Mouse (Mus musculus): ENCODE measurements around the gene Rel.

Gene Rel

GRCm38 (mm10) chr11:23734749-23735286 is 36.0 kb downstream of the Rel start:
- Histone ChIP-seq H3K4me1 (replicated peaks; ENCODE audit: low read depth, low read length) (peaks cover 10% of the 10 kb centered on the region), H3K4me3 (replicated peaks; ENCODE audit: low read length) (no peak overlapping the region), H3K9me3 (ENCODE audit: low read length) (no peaks in the 10 kb centered on the region), H3K27me3 (ENCODE audit: insufficient read depth, low read length) (no peaks in the 10 kb centered on the region), H3K36me3 (ENCODE audit: insufficient read depth, low read length) (peaks cover 18% of the 10 kb centered on the region)
- no peak for TF ChIP-seq NANOG (IDR thresholded peaks at IDR 0.05; ENCODE audit: borderline replicate concordance, low read length)

GRCm38 (mm10) chr11:23732840-23733239 is 37.9 kb downstream of the Rel start:
- H3K4me1 ChIP-seq (replicated peaks; ENCODE audit: low read depth, low read length) = peaks cover under 1% of the 10 kb centered on the region; the same call in 1 of the 2 replicates
- no peaks in the 10 kb centered on the region for H3K27me3 ChIP-seq (ENCODE audit: insufficient read depth, low read length)
- H3K36me3 ChIP-seq (ENCODE audit: insufficient read depth, low read length) = peaks cover 35% of the 10 kb centered on the region
- H3K4me3 ChIP-seq (replicated peaks; ENCODE audit: low read length) = no peak overlapping the region
- H3K9me3 ChIP-seq (ENCODE audit: low read length) = no peaks in the 10 kb centered on the region
- TF ChIP-seq NANOG (IDR thresholded peaks at IDR 0.05; ENCODE audit: borderline replicate concordance, low read length) (no peak), CTCF (conservative IDR thresholded peaks at IDR 0.05; ENCODE audit: low read length) (no peak), POU5F1 (IDR thresholded peaks at IDR 0.05; ENCODE audit: borderline replicate concordance, low read length) (no peak)

DNA sequence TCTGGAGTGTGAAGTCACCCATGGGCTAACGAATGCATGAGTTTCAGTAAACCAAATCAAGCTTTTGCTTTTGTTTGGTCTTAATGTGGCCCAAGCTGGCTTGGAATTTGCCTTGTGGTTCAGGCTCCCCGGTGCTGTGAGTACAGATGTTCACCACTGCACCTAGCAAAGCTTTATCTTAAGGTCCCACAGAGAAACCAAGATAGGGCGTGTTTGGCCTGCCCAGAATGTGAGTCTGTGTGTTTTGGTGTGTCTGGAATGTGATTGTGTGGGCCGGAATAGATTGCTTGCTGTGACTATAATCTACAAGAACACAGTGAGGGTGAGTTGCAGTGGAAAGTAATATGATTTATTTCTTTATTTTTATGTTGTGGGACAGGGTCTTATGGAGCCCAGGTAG is 40.6 kb downstream of the Rel start:
- Histone ChIP-seq H3K4me1 (replicated peaks; ENCODE audit: low read depth, low read length) (no peaks in the 10 kb centered on the region), H3K27me3 (ENCODE audit: insufficient read depth, low read length) (no peaks in the 10 kb centered on the region), H3K36me3 (ENCODE audit: insufficient read depth, low read length) (peaks cover 63% of the 10 kb centered on the region), H3K9me3 (ENCODE audit: low read length) (no peaks in the 10 kb centered on the region), H3K4me3 (replicated peaks; ENCODE audit: low read length) (no peak overlapping the region)
- TF ChIP-seq POU5F1 (IDR thresholded peaks at IDR 0.05; ENCODE audit: borderline replicate concordance, low read length) (no peak), NANOG (IDR thresholded peaks at IDR 0.05; ENCODE audit: borderline replicate concordance, low read length) (no peak), CTCF (conservative IDR thresholded peaks at IDR 0.05; ENCODE audit: low read length) (no peak)

DNA sequence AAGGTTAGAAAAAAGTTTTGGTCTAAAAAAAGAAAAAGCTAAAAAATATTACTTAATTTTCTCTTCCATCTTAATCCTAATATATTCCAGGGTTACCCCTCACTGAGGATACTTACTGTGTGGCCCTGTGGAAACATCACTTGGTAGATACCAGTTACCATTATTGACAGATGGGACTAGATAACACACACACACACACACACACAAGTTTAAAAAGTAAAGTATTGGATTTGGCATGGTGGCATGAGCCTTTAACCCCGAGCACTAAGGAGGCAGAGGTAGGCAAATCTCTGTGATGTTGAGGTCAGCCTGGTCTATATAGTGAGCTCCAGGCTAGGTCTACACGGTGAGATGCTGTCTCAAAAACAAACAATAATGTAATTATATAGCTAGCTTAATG is 42.6 kb downstream of the Rel start:
- TF ChIP-seq NANOG (IDR thresholded peaks at IDR 0.05; ENCODE audit: borderline replicate concordance, low read length) (no peak), POU5F1 (IDR thresholded peaks at IDR 0.05; ENCODE audit: borderline replicate concordance, low read length) (no peak), CTCF (conservative IDR thresholded peaks at IDR 0.05; ENCODE audit: low read length) (no peak)
- Histone ChIP-seq H3K27me3 (ENCODE audit: insufficient read depth, low read length) (no peaks in the 10 kb centered on the region), H3K4me3 (replicated peaks; ENCODE audit: low read length) (no peak overlapping the region), H3K36me3 (ENCODE audit: insufficient read depth, low read length) (peaks cover 66% of the 10 kb centered on the region), H3K4me1 (replicated peaks; ENCODE audit: low read depth, low read length) (peaks cover 2% of the 10 kb centered on the region), H3K9me3 (ENCODE audit: low read length) (no peaks in the 10 kb centered on the region)

GRCm38 (mm10) chr11:23726441-23726840 is 44.3 kb downstream of the Rel start:
- Histone ChIP-seq H3K36me3 (ENCODE audit: insufficient read depth, low read length) (peaks cover 67% of the 10 kb centered on the region), H3K4me3 (replicated peaks; ENCODE audit: low read length) (no peak overlapping the region), H3K27me3 (ENCODE audit: insufficient read depth, low read length) (no peaks in the 10 kb centered on the region), H3K9me3 (ENCODE audit: low read length) (no peaks in the 10 kb centered on the region), H3K4me1 (replicated peaks; ENCODE audit: low read depth, low read length) (peaks cover 20% of the 10 kb centered on the region)
- TF ChIP-seq NANOG (IDR thresholded peaks at IDR 0.05; ENCODE audit: borderline replicate concordance, low read length) = no peak
- TF ChIP-seq POU5F1 (IDR thresholded peaks at IDR 0.05; ENCODE audit: borderline replicate concordance, low read length) = no peak
- TF ChIP-seq CTCF (conservative IDR thresholded peaks at IDR 0.05; ENCODE audit: low read length) = no peak

GRCm38 (mm10) chr11:23725850-23726249 is 44.9 kb downstream of the Rel start:
- no peaks in the 10 kb centered on the region for H3K27me3 ChIP-seq (ENCODE audit: insufficient read depth, low read length)
- TF ChIP-seq CTCF (conservative IDR thresholded peaks at IDR 0.05; ENCODE audit: low read length) (no peak), NANOG (IDR thresholded peaks at IDR 0.05; ENCODE audit: borderline replicate concordance, low read length) (no peak), POU5F1 (IDR thresholded peaks at IDR 0.05; ENCODE audit: borderline replicate concordance, low read length) (no peak)

DNA sequence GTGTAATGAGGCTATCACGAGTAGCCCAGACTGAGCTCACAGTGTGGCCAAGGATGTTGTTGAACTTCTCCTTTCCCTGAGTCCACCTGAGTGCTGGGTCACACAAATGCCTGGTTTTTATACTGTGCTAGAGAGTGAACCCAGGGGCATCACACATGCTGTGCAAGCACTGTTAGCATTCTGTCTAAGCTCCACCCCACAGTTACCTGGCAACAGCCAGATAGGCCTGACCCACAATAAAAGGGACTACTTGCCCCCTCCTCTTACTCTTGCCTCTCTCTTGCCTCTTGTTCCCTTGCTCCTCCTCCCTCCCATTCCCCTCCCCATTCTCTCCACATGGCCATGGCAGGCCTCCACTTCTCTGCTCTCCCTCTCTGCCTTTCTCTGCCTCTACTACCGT is 48.4 kb downstream of the Rel start:
- Histone ChIP-seq H3K4me1 (replicated peaks; ENCODE audit: low read depth, low read length) (peaks cover 28% of the 10 kb centered on the region), H3K27me3 (ENCODE audit: insufficient read depth, low read length) (no peaks in the 10 kb centered on the region), H3K4me3 (replicated peaks; ENCODE audit: low read length) (no peak overlapping the region), H3K9me3 (ENCODE audit: low read length) (no peaks in the 10 kb centered on the region), H3K36me3 (ENCODE audit: insufficient read depth, low read length) (peaks cover 69% of the 10 kb centered on the region)
- TF ChIP-seq NANOG (IDR thresholded peaks at IDR 0.05; ENCODE audit: borderline replicate concordance, low read length) (no peak), CTCF (conservative IDR thresholded peaks at IDR 0.05; ENCODE audit: low read length) (no peak), POU5F1 (IDR thresholded peaks at IDR 0.05; ENCODE audit: borderline replicate concordance, low read length) (no peak)

More at GRCm38 (mm10) chr11:23725850-23726249, 44.9 kb downstream of the Rel start:
- H3K36me3 ChIP-seq (ENCODE audit: insufficient read depth, low read length) = peaks cover 66% of the 10 kb centered on the region
- no peak overlapping the region for H3K4me3 ChIP-seq (replicated peaks; ENCODE audit: low read length)
- H3K4me1 ChIP-seq (replicated peaks; ENCODE audit: low read depth, low read length) = peaks cover 25% of the 10 kb centered on the region
- no peaks in the 10 kb centered on the region for H3K9me3 ChIP-seq (ENCODE audit: low read length)

- Histone ChIP-seq H3K4me1 (replicated peaks; ENCODE audit: low read depth, low read length) (peaks cover 28% of the 10 kb centered on the region), H3K36me3 (ENCODE audit: insufficient read depth, low read length) (peaks cover 66% of the 10 kb centered on the region), H3K9me3 (ENCODE audit: low read length) (no peaks in the 10 kb centered on the region), H3K4me3 (replicated peaks; ENCODE audit: low read length) (no peak overlapping the region), H3K27me3 (ENCODE audit: insufficient read depth, low read length) (no peaks in the 10 kb centered on the region)
- no peak for TF ChIP-seq CTCF (conservative IDR thresholded peaks at IDR 0.05; ENCODE audit: low read length)
- TF ChIP-seq POU5F1 (IDR thresholded peaks at IDR 0.05; ENCODE audit: borderline replicate concordance, low read length) = no peak
- no peak for TF ChIP-seq NANOG (IDR thresholded peaks at IDR 0.05; ENCODE audit: borderline replicate concordance, low read length)
These were observed 50.9 kb downstream of the Rel start for GRCm38 (mm10) chr11:23719825-23720224.

DNA sequence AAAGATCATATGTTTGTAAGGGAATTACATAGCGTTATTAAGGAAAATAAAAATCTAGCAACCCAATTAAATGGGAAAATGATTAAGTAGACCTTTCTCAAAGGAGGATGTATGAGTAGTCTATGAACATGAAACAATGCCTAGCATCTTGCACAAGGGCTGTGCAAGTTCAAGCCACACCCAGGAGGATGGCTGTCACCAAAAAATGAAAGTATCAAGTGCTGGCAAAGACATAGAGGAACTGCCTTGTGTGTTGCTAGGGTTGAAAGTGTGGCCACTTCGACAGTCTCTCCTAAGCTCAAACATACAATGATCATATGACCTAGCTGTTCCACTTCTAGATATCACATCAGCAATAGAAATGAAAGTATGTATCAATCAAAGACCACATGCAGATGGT is 51.9 kb downstream of the Rel start:
- Histone ChIP-seq H3K4me1 (replicated peaks; ENCODE audit: low read depth, low read length) (peaks cover 28% of the 10 kb centered on the region), H3K4me3 (replicated peaks; ENCODE audit: low read length) (no peak overlapping the region), H3K36me3 (ENCODE audit: insufficient read depth, low read length) (peaks cover 72% of the 10 kb centered on the region), H3K27me3 (ENCODE audit: insufficient read depth, low read length) (no peaks in the 10 kb centered on the region), H3K9me3 (ENCODE audit: low read length) (no peaks in the 10 kb centered on the region)
- no peak for TF ChIP-seq NANOG (IDR thresholded peaks at IDR 0.05; ENCODE audit: borderline replicate concordance, low read length)
- no peak for TF ChIP-seq CTCF (conservative IDR thresholded peaks at IDR 0.05; ENCODE audit: low read length)
- no peak for TF ChIP-seq POU5F1 (IDR thresholded peaks at IDR 0.05; ENCODE audit: borderline replicate concordance, low read length)

All from E14TG2a.4 (cell line).